Mouse (Mus musculus) kidney, embryonic 16.5 days (tissue): ENCODE measurements around the gene Slc9a9. TPM values are rescaled to one million over a fixed set of nuclear protein-coding genes. Genes with fewer than 3 reads are reported as not detected.
A peak's percentile ranks its signal among the peaks of the same experiment; 100 is the strongest.

Experiments used
- ATAC-seq: fragments of 200-750 bp; cut with Nextera tagmentation; 2 replicates; pipeline ENCODE4 v1.8.0; 2017; ENCODE audit warnings: moderate TSS enrichment; ENCODE audit not compliant: low FRiP score, low TSS enrichment
- H3K27ac ChIP-seq: fragments of 300-500 bp; sonication (generic); 2 replicates; pipeline ENCODE4 v1.5.1; 2014; ENCODE audit warnings: low read length
- H3K27me3 ChIP-seq: fragments of 300-500 bp; sonication (generic); 2 replicates; pipeline ENCODE4 v1.6.1; 2014; ENCODE audit warnings: low read length, control low read depth, mixed read lengths; ENCODE audit not compliant: insufficient read depth
- H3K36me3 ChIP-seq: fragments of 300-500 bp; sonication (generic); 2 replicates; pipeline ENCODE4 v1.6.1; 2014; ENCODE audit warnings: low read length, control low read depth, mixed read lengths; ENCODE audit not compliant: insufficient read depth
- H3K4me1 ChIP-seq: fragments of 300-500 bp; sonication (generic); 2 replicates; pipeline ENCODE4 v1.6.1; 2014; ENCODE audit warnings: low read length, control low read depth, mixed read lengths; ENCODE audit not compliant: insufficient read depth
- H3K4me2 ChIP-seq: fragments of 300-500 bp; sonication (generic); replicated peaks from 2 replicates; pipeline ENCODE4 v1.6.1; 2014; ENCODE audit warnings: low read depth, low read length
- H3K4me3 ChIP-seq: fragments of 300-500 bp; sonication (generic); 2 replicates; pipeline ENCODE4 v1.5.1; 2014; ENCODE audit warnings: mild to moderate bottlenecking, low read length
- H3K9ac ChIP-seq: fragments of 300-500 bp; sonication (generic); replicated peaks from 2 replicates; pipeline ENCODE4 v1.6.1; 2014; ENCODE audit warnings: low read length
- H3K9me3 ChIP-seq: fragments of 300-500 bp; sonication (generic); 2 replicates; pipeline ENCODE4 v1.6.1; 2016; ENCODE audit warnings: low read length, control low read depth
- WGBS: fragments of 180-500 bp; shearing (Covaris S2); extraction: QIAGEN DNeasy Blood & Tissue Kit; methylation state at CpG from one replicate; pipeline ENCODE4 v1.1.7; 2014; 5-methylcytosine and 5-hydroxymethylcytosine counted together
- polyA plus RNA-seq: library from polyadenylated mRNA; unstranded; fragments of >200 nt; fragmentation: Nextera tagmentation; extraction: Ambion mirVana; gene quantifications from 2 replicates; pipeline ENCODE4 v1.2.1, GENCODE M21; 2015

The Slc9a9 gene
- polyA plus RNA-seq, 1 experiment from 2014 or later: 4.3 TPM

GRCm38 (mm10) chr9:95181241-95182043 is 511.7 kb downstream of the Slc9a9 start:
- H3K27me3 ChIP-seq: no peaks in the 10 kb centered on the region
- no peak overlapping the region for H3K4me3 ChIP-seq
- H3K36me3 ChIP-seq: no peaks in the 10 kb centered on the region
- H3K9me3 ChIP-seq: peaks cover 6% of the 10 kb centered on the region
- H3K4me2 ChIP-seq: no peak overlapping the region
- no peaks in the 10 kb centered on the region for H3K4me1 ChIP-seq
- ATAC-seq: no peak
- WGBS: 50% methylated on average over 13 of the region's 13 CpGs
- no peak overlapping the region for H3K27ac ChIP-seq
- no peak overlapping the region for H3K9ac ChIP-seq

GRCm38 (mm10) chr9:95182272-95182671 is 512.6 kb downstream of the Slc9a9 start:
- peaks cover 7% of the 10 kb centered on the region; the same call in 1 of the 2 replicates for H3K4me1 ChIP-seq
- ATAC-seq: no peak
- no peak overlapping the region for H3K9ac ChIP-seq
- H3K27ac ChIP-seq: no peak overlapping the region
- no peak overlapping the region for H3K4me3 ChIP-seq
- 94% methylated on average over 7 of the region's 7 CpGs for WGBS
- H3K27me3 ChIP-seq: no peaks in the 10 kb centered on the region
- no peak overlapping the region for H3K4me2 ChIP-seq
- H3K36me3 ChIP-seq: no peaks in the 10 kb centered on the region
- H3K9me3 ChIP-seq: peaks cover 6% of the 10 kb centered on the region

- no peak overlapping the region for H3K9ac ChIP-seq
- peaks cover 6% of the 10 kb centered on the region for H3K9me3 ChIP-seq
- H3K4me3 ChIP-seq: no peak overlapping the region
- H3K27ac ChIP-seq: no peak overlapping the region
- WGBS: 50% methylated on average over 5 of the region's 5 CpGs
- H3K4me1 ChIP-seq: peaks cover 7% of the 10 kb centered on the region; the same call in 1 of the 2 replicates
- no peaks in the 10 kb centered on the region for H3K36me3 ChIP-seq
- no peaks in the 10 kb centered on the region for H3K27me3 ChIP-seq
- ATAC-seq: no peak
- no peak overlapping the region for H3K4me2 ChIP-seq
Observed at GRCm38 (mm10) chr9:95184453-95184852, 514.7 kb downstream of the Slc9a9 start.

- H3K9me3 ChIP-seq: peaks cover 6% of the 10 kb centered on the region
- H3K4me3 ChIP-seq: no peak overlapping the region
- no peak overlapping the region for H3K4me2 ChIP-seq
- H3K27me3 ChIP-seq: no peaks in the 10 kb centered on the region
- no peak overlapping the region; the same call in 1 of the 2 replicates for H3K27ac ChIP-seq
- H3K4me1 ChIP-seq: peaks cover 7% of the 10 kb centered on the region; the same call in 1 of the 2 replicates
- no peak overlapping the region for H3K9ac ChIP-seq
- H3K36me3 ChIP-seq: no peaks in the 10 kb centered on the region
- 68% methylated on average over 3 of the region's 3 CpGs for WGBS
- ATAC-seq: no peak
Observed at GRCm38 (mm10) chr9:95185840-95186239, 516.1 kb downstream of the Slc9a9 start.

GRCm38 (mm10) chr9:95186386-95187289 is 516.9 kb downstream of the Slc9a9 start:
- no peak overlapping the region for H3K4me2 ChIP-seq
- ATAC-seq: no peak
- H3K9me3 ChIP-seq: peaks cover 6% of the 10 kb centered on the region
- 37% methylated on average over 15 of the region's 15 CpGs for WGBS
- no peak overlapping the region for H3K4me3 ChIP-seq
- H3K27me3 ChIP-seq: no peaks in the 10 kb centered on the region
- peaks cover 11% of the 10 kb centered on the region; the same call in 1 of the 2 replicates for H3K4me1 ChIP-seq
- no peak overlapping the region for H3K9ac ChIP-seq
- peak overlapping the region; percentile 3; the same call in 1 of the 2 replicates for H3K27ac ChIP-seq
- no peaks in the 10 kb centered on the region for H3K36me3 ChIP-seq

- no peak; the same call in 1 of the 2 replicates for ATAC-seq
- H3K9ac ChIP-seq: no peak overlapping the region
- H3K4me1 ChIP-seq: peaks cover 11% of the 10 kb centered on the region; the same call in 1 of the 2 replicates
- no peak overlapping the region for H3K4me2 ChIP-seq
- H3K4me3 ChIP-seq: no peak overlapping the region
- peaks cover 6% of the 10 kb centered on the region for H3K9me3 ChIP-seq
- no peaks in the 10 kb centered on the region for H3K36me3 ChIP-seq
- WGBS: 57% methylated on average over 8 of the region's 8 CpGs
- H3K27ac ChIP-seq: no peak overlapping the region
- H3K27me3 ChIP-seq: no peaks in the 10 kb centered on the region
Observed at GRCm38 (mm10) chr9:95188362-95189217, 518.9 kb downstream of the Slc9a9 start.

- H3K4me1 ChIP-seq: peaks cover 16% of the 10 kb centered on the region; the same call in 1 of the 2 replicates
- 80% methylated on average over 4 of the region's 4 CpGs for WGBS
- H3K27ac ChIP-seq: no peak overlapping the region
Observed at GRCm38 (mm10) chr9:95189218-95189605, 519.5 kb downstream of the Slc9a9 start.

GRCm38 (mm10) chr9:95191442-95191841 is 521.7 kb downstream of the Slc9a9 start:
- no peak for ATAC-seq
- H3K9ac ChIP-seq: no peak overlapping the region
- no peaks in the 10 kb centered on the region for H3K9me3 ChIP-seq
- WGBS: 51% methylated on average over 6 of the region's 6 CpGs
- no peaks in the 10 kb centered on the region for H3K27me3 ChIP-seq
- peaks cover 16% of the 10 kb centered on the region; the same call in 1 of the 2 replicates for H3K4me1 ChIP-seq
- no peak overlapping the region for H3K4me2 ChIP-seq
- no peaks in the 10 kb centered on the region for H3K36me3 ChIP-seq
- no peak overlapping the region for H3K4me3 ChIP-seq
- no peak overlapping the region for H3K27ac ChIP-seq

More at GRCm38 (mm10) chr9:95189218-95189605, 519.5 kb downstream of the Slc9a9 start:
- Histone ChIP-seq H3K4me3 (no peak overlapping the region), H3K4me2 (no peak overlapping the region), H3K9me3 (peaks cover 6% of the 10 kb centered on the region), H3K9ac (no peak overlapping the region), H3K36me3 (no peaks in the 10 kb centered on the region), H3K27me3 (no peaks in the 10 kb centered on the region)
- no peak for ATAC-seq

GRCm38 (mm10) chr9:95192901-95193532 is 523.3 kb downstream of the Slc9a9 start:
- no peak for ATAC-seq
- WGBS: 72% methylated on average over 8 of the region's 8 CpGs
- Histone ChIP-seq H3K4me3 (no peak overlapping the region), H3K4me2 (no peak overlapping the region), H3K27me3 (no peaks in the 10 kb centered on the region), H3K27ac (no peak overlapping the region), H3K4me1 (0 out of 2 replicates have a peak, but pooled peaks cover 9% of the 10 kb centered on the region), H3K36me3 (no peaks in the 10 kb centered on the region), H3K9ac (no peak overlapping the region), H3K9me3 (no peaks in the 10 kb centered on the region)
